Mouse (Mus musculus): Measurements from ENCODE around the gene Olfr1406. TPM values are rescaled to one million over a fixed set of nuclear protein-coding genes. Genes with fewer than 3 reads are reported as not detected.

The Olfr1406 gene
- total RNA-seq (2023): not detected

DNA sequence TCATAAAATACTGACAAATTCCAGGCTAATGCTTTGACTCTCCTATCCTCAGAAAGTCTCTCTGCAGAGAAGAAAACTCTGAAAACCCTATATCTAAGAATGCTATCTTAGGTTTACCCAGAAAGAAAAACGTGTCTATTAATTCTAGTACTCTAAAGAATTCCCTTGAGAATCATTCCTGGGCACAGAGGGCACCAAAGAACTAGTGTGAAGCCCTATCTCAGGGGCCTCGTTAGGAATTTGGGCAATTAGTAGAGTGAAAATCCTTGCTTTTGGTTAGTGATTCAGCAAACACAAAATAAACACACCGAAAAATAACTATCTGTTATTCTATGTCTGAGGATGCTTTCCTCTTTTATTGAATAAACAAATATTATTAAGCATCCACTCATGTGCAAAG lies at the start of gene Olfr1406:
TSS of gene Olfr1406 (minus strand) at position 101 of the 400 bp plus-strand sequence.

GRCm38 (mm10) chr1:173227081-173227480 lies 36.6 kb upstream of the Olfr1406 start, which contains the start of gene Fcer1a:
Gene Fcer1a, minus strand, starts transcription at chr1:173227214.

GRCm38 (mm10) chr1:173212092-173212491 lies 21.7 kb upstream of the Olfr1406 start, which contains the start of gene Olfr1404:
Gene Olfr1404, plus strand, starts transcription at chr1:173212392.

GRCm38 (mm10) chr1:173197508-173197907 lies 7.1 kb upstream of the Olfr1406 start, which contains the start of gene Olfr218:
Gene Olfr218, plus strand, starts transcription at chr1:173197808.

DNA sequence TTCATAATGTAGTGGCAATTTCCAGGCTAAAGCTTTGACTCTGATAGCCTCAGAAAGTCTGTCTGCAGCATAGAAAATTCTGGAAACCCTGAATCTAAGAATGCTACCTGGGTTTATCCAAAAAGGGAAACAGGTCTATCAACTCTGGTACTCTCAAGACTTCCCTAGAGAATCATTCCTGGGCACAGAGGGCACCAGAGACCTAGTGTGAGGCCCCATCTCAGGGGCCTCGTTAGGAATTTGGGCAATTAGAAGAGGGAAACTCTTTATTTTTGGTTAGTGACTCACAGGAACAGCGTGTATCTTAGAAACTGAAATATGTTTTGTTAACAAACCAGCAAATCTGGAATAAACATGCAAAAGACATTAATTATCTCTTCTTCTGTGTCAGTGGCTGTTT lies 53.2 kb downstream of the Olfr1406 start, which contains the start of gene Olfr1408:
TSS of gene Olfr1408 (minus strand) at position 101 of the 400 bp plus-strand sequence.

Other genes with a start within 250 kb of the Olfr1406 start
- not detected for gene Olfr16, start 240.2 kb downstream of the Olfr1406 start, total RNA-seq (2023)
- gene Olfr1408, start 53.3 kb downstream of the Olfr1406 start, total RNA-seq (2023): not detected
- not detected for gene Olfr218, start 7.2 kb upstream of the Olfr1406 start, total RNA-seq (2023)
- not detected for gene Olfr1404, start 21.8 kb upstream of the Olfr1406 start, total RNA-seq (2023)
- 1 to 10 TPM; 3.4 to 5.2 TPM for gene Fcer1a, start 36.6 kb upstream of the Olfr1406 start, total RNA-seq (2023)
- not detected for gene Olfr418, start 75.4 kb upstream of the Olfr1406 start, total RNA-seq (2023)
- not detected for gene Mptx2, start 87.1 kb upstream of the Olfr1406 start, total RNA-seq (2023)
- gene Ackr1, start 143.1 kb upstream of the Olfr1406 start, total RNA-seq (2023): 1 to 10 TPM; 1.8 to 2.6 TPM
- 10 to 100 TPM; 40.9 to 48.4 TPM for gene Aim2, start 160.2 kb upstream of the Olfr1406 start, total RNA-seq (2023)
- under 1 TPM; 0.31 to 0.88 TPM for gene Cadm3, start 177.1 kb upstream of the Olfr1406 start, total RNA-seq (2023)